Mouse (Mus musculus) heart, adult 11 months (tissue): ENCODE measurements around the gene Olfr292.

ENCODE experiments used
- DNase-seq: peaks from one replicate; pipeline ENCODE4 v3.0.0; 2022

Gene Olfr292

GRCm38 (mm10) chr7:86688030-86688429, at the start of gene Olfr292:
Gene Olfr292, plus strand, starts transcription at chr7:86688330.
- no peak for DNase-seq

GRCm38 (mm10) chr7:86648761-86649160, 39.4 kb upstream of the Olfr292 start, which contains the start of gene Olfr293:
Gene Olfr293, plus strand, starts transcription at chr7:86649061.
- DNase-seq: no peak

DNA sequence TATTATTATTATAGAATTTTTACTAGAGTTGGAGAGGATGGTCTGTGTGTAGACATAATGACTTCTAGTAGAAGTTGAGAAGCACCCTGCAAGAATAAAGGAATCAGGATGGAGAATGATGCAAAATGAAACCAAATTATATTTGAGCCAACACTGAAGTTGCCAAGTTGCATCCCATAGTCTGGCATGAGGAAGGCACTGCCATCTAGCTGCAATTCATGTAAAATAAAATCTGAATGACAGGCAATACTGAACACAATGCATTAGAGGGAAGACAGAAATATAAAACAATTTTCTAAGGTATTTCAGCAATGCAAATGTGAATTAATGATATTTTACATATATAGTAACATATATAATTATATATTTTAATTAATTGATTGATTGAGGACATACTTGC, 36.9 kb downstream of the Olfr292 start:
- DNase-seq: peak; percentile 8
